Mouse (Mus musculus) myocyte (in vitro differentiated cells): ENCODE data around the gene Lrfn2. TPM values are rescaled to one million over a fixed set of nuclear protein-coding genes. Genes with fewer than 3 reads are reported as not detected.

Source experiments
- H3K27me3 ChIP-seq: one replicate; pipeline ENCODE4 v1.6.1; 2011; ENCODE audit not compliant: control insufficient read depth, insufficient read depth, insufficient read length
- H3K36me3 ChIP-seq: one replicate; pipeline ENCODE4 v1.6.1; 2011; ENCODE audit not compliant: control insufficient read depth, insufficient read depth
- H3K4me2 ChIP-seq: one replicate; pipeline ENCODE4 v1.6.1; 2011; ENCODE audit warnings: low read depth, control low read depth
- H3K4me3 ChIP-seq: one replicate; pipeline ENCODE4 v1.5.1; 2011; ENCODE audit warnings: mild to moderate bottlenecking, control low read depth, moderate library complexity
- H3K79me2 ChIP-seq: one replicate; pipeline ENCODE4 v1.6.1; 2011; ENCODE audit not compliant: control insufficient read depth, insufficient read depth
- H3ac ChIP-seq: one replicate; pipeline ENCODE4 v1.6.1; 2011; ENCODE audit not compliant: control insufficient read depth, insufficient read length
- CEBPB ChIP-seq: IDR thresholded peaks from 2 replicates; pipeline ENCODE4 v1.6.1; 2011; ENCODE audit warnings: mild to moderate bottlenecking, moderate library complexity; ENCODE audit not compliant: poor library complexity, insufficient read depth, severe bottlenecking
- E2F4 ChIP-seq: IDR thresholded peaks from one replicate; pipeline ENCODE4 v1.6.1; 2011; ENCODE audit warnings: mild to moderate bottlenecking, control low read depth, moderate library complexity; ENCODE audit not compliant: insufficient read depth
- MAX ChIP-seq: IDR thresholded peaks from one replicate; pipeline ENCODE4 v1.6.1; 2011; ENCODE audit warnings: low read depth, mild to moderate bottlenecking, control low read depth
- MYOD1 ChIP-seq, 3 experiments: IDR thresholded peaks; one replicate each; pipeline ENCODE4 v1.6.1; 2011; ENCODE audit warnings: control low read depth in 2 of 3, low read depth in 2 of 3, mild to moderate bottlenecking in 2 of 3, moderate library complexity in 1 of 3; ENCODE audit not compliant: insufficient read length in 2 of 3, control insufficient read depth in 1 of 3
- MYOG ChIP-seq, 3 experiments: IDR thresholded peaks; one replicate each; pipeline ENCODE4 v1.6.1; 2011; ENCODE audit warnings: control low read depth in 2 of 3, low read depth in 2 of 3, mild to moderate bottlenecking in 2 of 3; ENCODE audit not compliant: insufficient read length in 2 of 3, control insufficient read depth in 1 of 3, insufficient read depth in 1 of 3
- POLR2A ChIP-seq: IDR thresholded peaks from one replicate; pipeline ENCODE4 v1.6.1; 2011; ENCODE audit warnings: low read depth, mild to moderate bottlenecking, control low read depth, moderate library complexity; ENCODE audit not compliant: insufficient read length
- POLR2AphosphoS2 ChIP-seq: IDR thresholded peaks from one replicate; pipeline ENCODE4 v1.6.1; 2011; ENCODE audit warnings: low read depth, control low read depth; ENCODE audit not compliant: insufficient read length
- REST ChIP-seq: IDR thresholded peaks from one replicate; pipeline ENCODE4 v1.6.1; 2011; ENCODE audit warnings: mild to moderate bottlenecking, control low read depth, moderate library complexity; ENCODE audit not compliant: insufficient read depth, insufficient read length
- SRF ChIP-seq: IDR thresholded peaks from one replicate; pipeline ENCODE4 v1.6.1; 2011; ENCODE audit warnings: low read depth; ENCODE audit not compliant: control insufficient read depth, insufficient read length
- TCF12 ChIP-seq: IDR thresholded peaks from one replicate; pipeline ENCODE4 v1.6.1; 2011; ENCODE audit warnings: mild to moderate bottlenecking, control low read depth; ENCODE audit not compliant: poor library complexity, insufficient read depth, severe bottlenecking
- TCF3 ChIP-seq: IDR thresholded peaks from one replicate; pipeline ENCODE4 v1.6.1; 2011; ENCODE audit warnings: low read depth, control low read depth; ENCODE audit not compliant: insufficient read length
- USF1 ChIP-seq: IDR thresholded peaks from one replicate; pipeline ENCODE4 v1.6.1; 2011; ENCODE audit warnings: low read depth, mild to moderate bottlenecking, control low read depth, moderate library complexity
- polyA plus RNA-seq: library from polyadenylated mRNA; unstranded; fragments of >200 nt; fragmentation: generic; extraction: Trizol; gene quantifications from one replicate; pipeline ENCODE4 v1.2.1, GENCODE M21; 2012; ENCODE audit warnings: missing spikeins

Gene Lrfn2
- not detected for polyA plus RNA-seq

- H3K79me2 ChIP-seq = no peaks in the 10 kb centered on the region
- H3K27me3 ChIP-seq = no peaks in the 10 kb centered on the region
- H3K4me2 ChIP-seq = no peak within 1 kb of the TSS
- TF ChIP-seq MAX (no peak), POLR2A (no peak), SRF (no peak), MYOG (IDR thresholded peaks at IDR 0.05; ENCODE audit: control insufficient read depth in 1 of 3, insufficient read depth in 1 of 3, insufficient read length in 2 of 3, low read depth in 2 of 3) (no peak), E2F4 (no peak), REST (no peak), TCF3 (no peak), CEBPB (no peak), MYOD1 (IDR thresholded peaks at IDR 0.05; ENCODE audit: control insufficient read depth in 1 of 3, insufficient read length in 2 of 3, low read depth in 2 of 3) (no peak), POLR2AphosphoS2 (no peak), USF1 (no peak), TCF12 (no peak)
- no peak within 1 kb of the TSS for H3K4me3 ChIP-seq
- H3K36me3 ChIP-seq = no peaks in the 10 kb centered on the region
- no peak within 1 kb of the TSS for H3ac ChIP-seq
These were observed at the start of gene Lrfn2 for GRCm38 (mm10) chr17:48931621-48932405. Gene Lrfn2 (plus strand): TSS chr17:48932379.

GRCm38 (mm10) chr17:48887472-48888385 lies 44.5 kb upstream of the Lrfn2 start:
- Histone ChIP-seq H3ac (no peak overlapping the region), H3K79me2 (no peaks in the 10 kb centered on the region), H3K36me3 (no peaks in the 10 kb centered on the region), H3K4me3 (no peak overlapping the region), H3K27me3 (no peaks in the 10 kb centered on the region), H3K4me2 (no peak overlapping the region)
- TF ChIP-seq REST (no peak), POLR2A (no peak)

- H3K4me3 ChIP-seq = no peak overlapping the region
- no peaks in the 10 kb centered on the region for H3K36me3 ChIP-seq
- no peaks in the 10 kb centered on the region for H3K27me3 ChIP-seq
- no peak for TF ChIP-seq POLR2A
- no peak for TF ChIP-seq SRF
- no peak for TF ChIP-seq MYOG (IDR thresholded peaks at IDR 0.05; ENCODE audit: control insufficient read depth in 1 of 3, insufficient read depth in 1 of 3, insufficient read length in 2 of 3, low read depth in 2 of 3)
- no peak for TF ChIP-seq USF1
- TF ChIP-seq MYOD1 (IDR thresholded peaks at IDR 0.05; ENCODE audit: control insufficient read depth in 1 of 3, insufficient read length in 2 of 3, low read depth in 2 of 3) = no peak
- TF ChIP-seq TCF3 = no peak
- TF ChIP-seq POLR2AphosphoS2 = no peak
- TF ChIP-seq REST = no peak
- no peak for TF ChIP-seq CEBPB
- no peak for TF ChIP-seq MAX
- no peak for TF ChIP-seq E2F4
- no peak for TF ChIP-seq TCF12
- H3ac ChIP-seq = no peak overlapping the region
- H3K79me2 ChIP-seq = no peaks in the 10 kb centered on the region
- no peak overlapping the region for H3K4me2 ChIP-seq
These were observed 26.7 kb upstream of the Lrfn2 start for GRCm38 (mm10) chr17:48905286-48906040.

GRCm38 (mm10) chr17:48913437-48913836 lies 18.7 kb upstream of the Lrfn2 start:
- Histone ChIP-seq H3K36me3 (no peaks in the 10 kb centered on the region), H3ac (no peak overlapping the region), H3K79me2 (no peaks in the 10 kb centered on the region), H3K4me3 (no peak overlapping the region), H3K4me2 (no peak overlapping the region), H3K27me3 (no peaks in the 10 kb centered on the region)
- TF ChIP-seq REST = peak; percentile 59
- TF ChIP-seq MYOD1 (IDR thresholded peaks at IDR 0.05; ENCODE audit: control insufficient read depth in 1 of 3, insufficient read length in 2 of 3, low read depth in 2 of 3) = no peak
